Mouse (Mus musculus) G1E (cell line): ENCODE measurements at regions not wholly inside any gene's neighbourhood (a gene's known extent, or its start where the extent isn't known, plus 50 kb on each side); places are given as distances from the start of the nearest gene placed in this dataset.

Source experiments
- CTCF ChIP-seq: IDR thresholded peaks from 2 replicates; pipeline ENCODE4 v1.5.1; 2012; ENCODE audit warnings: low read depth, low read length, inconsistent platforms, mixed read lengths
- GATA1 ChIP-seq: IDR thresholded peaks from 2 replicates; pipeline ENCODE4 v1.6.1; 2012; ENCODE audit warnings: borderline replicate concordance, low read length, inconsistent platforms, mixed read lengths
- TAL1 ChIP-seq: conservative IDR thresholded peaks from 2 replicates; pipeline ENCODE4 v1.6.1; 2012; ENCODE audit warnings: low read depth, low read length, inconsistent platforms, mixed read lengths

DNA sequence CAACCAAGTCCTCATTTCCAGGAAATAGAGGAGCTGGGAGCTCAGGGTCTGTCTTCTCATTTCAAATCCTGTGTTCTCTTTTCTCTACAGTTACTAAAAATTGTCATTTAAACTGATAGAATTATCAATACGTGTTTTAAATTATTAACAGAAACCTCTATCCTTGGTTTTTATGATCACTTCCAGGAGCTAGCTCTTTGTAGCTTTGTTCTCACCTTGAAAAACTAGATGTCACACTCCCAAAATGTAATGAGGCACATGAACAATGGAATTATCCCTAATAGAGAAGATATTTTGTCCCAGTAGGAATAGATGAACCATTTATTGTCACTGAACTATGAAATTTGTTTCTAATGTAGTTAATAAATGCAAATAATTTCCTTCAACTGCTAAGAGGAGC, 60.0 kb upstream of the Fam216b start:
- TF ChIP-seq CTCF (no peak), GATA1 (no peak), TAL1 (no peak)
